Mouse (Mus musculus) brain, embryonic 14.5 days (tissue): ENCODE results near the gene Pphln1. TPM values are rescaled to one million over a fixed set of nuclear protein-coding genes. Genes with fewer than 3 reads are reported as not detected.
"Not testable (repeated sequence)": the region's sequence is repeated elsewhere in the genome, so short reads cannot be mapped to it uniquely, and the experiment has no call there.

ENCODE experiments used
- DNase-seq: peaks from one replicate; pipeline ENCODE4 v3.0.0-alpha.2; 2011; ENCODE audit warnings: low read depth
- CTCF ChIP-seq: fragments of 200-500 bp; IDR thresholded peaks from 2 replicates; pipeline ENCODE4 v1.5.1; 2012; ENCODE audit warnings: inconsistent platforms, mild to moderate bottlenecking, moderate library complexity, borderline replicate concordance; ENCODE audit not compliant: insufficient read depth, insufficient read length; ENCODE audit errors: extremely low read depth
- POLR2A ChIP-seq: fragments of 200-500 bp; IDR thresholded peaks from 2 replicates; pipeline ENCODE4 v1.6.1; 2012; ENCODE audit warnings: mild to moderate bottlenecking, inconsistent platforms, borderline replicate concordance; ENCODE audit not compliant: poor library complexity, insufficient read depth, insufficient read length, severe bottlenecking; ENCODE audit errors: extremely low read depth
- polyA plus RNA-seq: library from polyadenylated mRNA; depleted of rRNA; stranded (reverse); fragments of >200 nt; gene quantifications from 2 replicates; pipeline ENCODE4 v1.2.3, GENCODE M21; 2012; rRNA removed

Pphln1 gene
- polyA plus RNA-seq = 24.2 and 34.8 TPM in 2 replicates

DNA sequence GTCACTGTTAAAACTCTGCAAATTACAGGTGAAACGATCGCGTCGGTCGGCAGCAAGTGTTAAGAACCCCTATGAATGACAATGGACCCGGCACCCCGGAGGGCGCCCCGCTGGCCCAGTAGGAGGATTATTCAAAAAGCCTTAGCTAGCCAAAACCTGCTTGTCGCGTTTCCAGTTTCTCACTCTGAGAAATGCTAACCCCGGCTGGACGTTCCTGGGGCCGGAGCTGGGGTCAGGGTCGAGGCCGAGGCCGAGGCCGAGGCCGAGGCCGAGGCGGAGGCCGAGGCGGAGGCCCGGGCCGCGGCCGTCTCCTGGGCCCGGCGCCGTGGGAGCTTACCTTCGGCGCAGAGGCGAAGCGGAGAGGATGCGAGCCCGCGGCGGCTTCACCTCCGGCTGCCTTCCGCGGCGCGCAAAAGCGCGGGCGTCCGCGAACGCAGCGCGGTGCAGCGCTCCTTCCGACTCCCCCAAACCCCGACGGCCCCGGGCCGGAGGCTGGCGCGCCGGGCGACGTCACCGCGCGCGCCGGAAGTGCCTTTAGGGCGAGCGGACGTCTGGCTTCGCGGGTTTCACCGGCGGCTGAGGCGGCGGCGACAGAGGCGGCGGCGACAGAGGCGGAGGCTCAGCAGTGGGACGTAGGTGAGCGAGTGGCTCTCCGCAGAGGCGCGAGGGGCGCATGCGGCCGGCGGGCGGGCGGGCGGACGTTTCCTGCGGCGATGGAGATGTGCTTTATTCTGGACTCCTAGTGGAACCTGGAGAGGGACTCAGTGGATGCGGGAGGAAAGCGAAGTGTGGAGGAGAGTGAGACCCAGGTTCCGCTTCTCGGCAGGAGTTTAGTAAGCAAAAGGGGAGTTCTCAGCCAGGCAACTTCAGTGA, at the start of gene Pphln1, which contains the start of gene Zcrb1:
TSS of gene Pphln1 (plus strand) at position 525 of the 873 bp plus-strand sequence.
TSS of gene Zcrb1 (minus strand) at position 509 of the 873 bp plus-strand sequence.
- TF ChIP-seq POLR2A (peak; percentile 95), CTCF (no peak)
- peak; percentile 96 for DNase-seq

DNA sequence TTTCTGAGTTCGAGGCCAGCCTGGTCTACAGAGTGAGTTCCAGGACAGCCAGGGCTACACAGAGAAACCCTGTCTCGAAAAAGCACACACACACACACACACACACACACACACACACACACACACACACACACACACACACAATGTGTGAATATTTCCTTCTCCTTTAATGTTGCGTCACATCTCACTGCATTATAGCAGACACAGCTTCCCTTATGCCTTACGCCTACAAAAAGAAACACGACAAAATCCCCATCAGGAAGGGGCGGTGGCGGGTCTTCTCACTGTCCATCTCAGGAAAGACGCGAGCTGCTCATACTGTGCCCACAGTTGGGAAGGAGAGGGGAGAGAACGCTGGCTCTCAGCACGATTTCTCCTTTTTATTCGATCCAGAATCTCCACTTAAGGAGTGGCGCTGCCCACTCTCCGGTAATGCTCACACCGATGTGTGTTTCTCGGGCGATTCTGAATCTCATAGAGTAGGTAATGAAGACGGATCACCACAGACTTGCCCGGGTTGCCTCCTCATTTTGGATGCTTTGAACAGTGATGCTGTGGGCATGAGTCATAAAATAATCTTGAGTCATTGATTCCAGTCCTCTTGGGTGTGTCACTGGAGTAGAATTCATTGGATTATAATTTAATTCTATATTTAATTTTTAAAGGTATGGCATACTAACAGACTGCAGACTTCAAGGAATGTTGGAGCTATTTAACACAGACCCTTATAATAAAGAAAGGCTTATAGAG, 39.6 kb upstream of the Pphln1 start:
- TF ChIP-seq POLR2A = no peak
- TF ChIP-seq CTCF = no peak
- DNase-seq = no peak

DNA sequence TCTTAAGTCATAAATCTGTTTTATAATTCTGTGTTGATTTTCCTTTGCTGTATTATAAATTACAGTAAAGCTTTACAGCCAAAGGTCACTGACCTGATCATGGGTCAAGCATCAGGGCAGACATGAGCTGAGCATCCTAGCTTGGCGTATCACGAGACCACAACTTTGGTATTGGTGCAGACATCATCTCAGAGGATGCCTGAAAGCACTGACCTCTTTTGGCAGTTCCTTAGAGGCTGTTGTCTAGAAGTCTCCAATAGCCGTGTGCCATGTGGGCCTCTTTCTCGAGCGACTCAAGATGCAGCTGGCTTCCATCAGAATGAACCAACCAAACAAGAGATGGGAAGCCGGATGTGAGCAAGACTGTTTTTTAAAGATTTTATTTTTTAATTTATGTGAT, 32.6 kb upstream of the Pphln1 start:
- no peak for DNase-seq
- no peak for TF ChIP-seq POLR2A
- TF ChIP-seq CTCF = no peak

DNA sequence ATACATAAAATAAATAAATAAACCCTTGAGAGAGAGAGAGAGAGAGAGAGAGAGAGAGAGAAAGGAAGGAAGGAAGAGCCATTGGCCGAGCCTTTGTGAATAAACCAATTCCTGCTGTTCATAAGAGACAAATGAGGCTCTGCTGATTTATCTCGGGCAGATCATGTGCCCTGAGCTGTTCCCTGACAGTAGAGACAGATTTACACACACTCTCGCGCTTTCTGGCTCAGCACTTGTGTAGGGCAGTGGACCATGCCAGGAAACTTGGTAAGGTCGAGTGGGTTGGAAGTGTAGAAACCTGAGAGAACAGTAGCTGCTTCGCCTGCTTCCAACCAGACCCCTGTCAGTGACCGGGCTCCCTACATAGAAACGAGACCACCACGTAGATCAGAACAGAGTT, 29.6 kb upstream of the Pphln1 start:
- TF ChIP-seq POLR2A = no peak
- no peak for TF ChIP-seq CTCF
- DNase-seq = no peak

DNA sequence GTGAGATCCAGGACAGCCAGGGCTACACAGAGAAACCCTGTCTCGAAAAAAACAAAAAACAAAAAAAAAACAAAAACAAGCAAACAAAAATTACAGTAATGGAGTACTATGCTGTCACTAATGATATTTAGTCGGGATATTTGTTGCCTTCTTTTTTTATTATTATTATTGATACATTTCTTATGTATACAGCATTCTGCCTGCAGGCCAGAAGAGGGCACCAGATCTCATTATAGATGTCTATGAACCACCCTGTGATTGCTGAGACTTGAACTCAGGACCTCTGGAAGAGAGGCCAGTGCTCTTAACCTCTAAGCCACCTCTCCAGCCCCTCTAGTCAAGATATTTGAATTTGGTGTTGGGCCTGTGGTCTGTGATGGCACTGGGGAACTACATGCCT, 26.3 kb upstream of the Pphln1 start:
- TF ChIP-seq POLR2A = no peak
- no peak for TF ChIP-seq CTCF
- DNase-seq = no peak

DNA sequence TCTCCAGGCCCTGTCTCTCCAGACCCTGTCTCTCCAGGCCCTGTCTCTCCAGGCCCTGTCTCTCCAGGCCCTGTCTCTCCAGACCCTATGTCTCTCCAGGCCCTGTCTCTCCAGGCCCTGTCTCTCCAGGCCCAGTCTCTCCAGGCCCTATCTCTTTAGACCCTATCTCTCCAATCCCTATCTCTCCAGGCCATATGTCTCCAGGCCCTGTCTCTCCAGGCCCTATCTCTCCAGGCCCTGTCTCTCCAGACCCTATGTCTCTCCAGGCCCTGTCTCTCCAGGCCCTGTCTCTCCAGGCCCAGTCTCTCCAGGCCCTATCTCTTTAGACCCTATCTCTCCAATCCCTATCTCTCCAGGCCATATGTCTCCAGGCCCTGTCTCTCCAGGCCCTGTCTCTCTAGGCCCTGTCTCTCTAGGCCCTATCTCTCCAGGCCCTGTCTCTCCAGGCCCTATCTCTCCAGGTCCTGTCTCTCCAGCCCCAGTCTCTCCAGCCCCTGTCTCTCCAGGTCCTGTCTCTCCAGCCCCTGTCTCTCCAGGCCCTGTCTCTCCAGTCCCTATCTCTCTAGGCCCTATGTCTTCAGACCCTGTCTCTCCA, 25.5 kb upstream of the Pphln1 start:
- not testable (repeated sequence) for DNase-seq

DNA sequence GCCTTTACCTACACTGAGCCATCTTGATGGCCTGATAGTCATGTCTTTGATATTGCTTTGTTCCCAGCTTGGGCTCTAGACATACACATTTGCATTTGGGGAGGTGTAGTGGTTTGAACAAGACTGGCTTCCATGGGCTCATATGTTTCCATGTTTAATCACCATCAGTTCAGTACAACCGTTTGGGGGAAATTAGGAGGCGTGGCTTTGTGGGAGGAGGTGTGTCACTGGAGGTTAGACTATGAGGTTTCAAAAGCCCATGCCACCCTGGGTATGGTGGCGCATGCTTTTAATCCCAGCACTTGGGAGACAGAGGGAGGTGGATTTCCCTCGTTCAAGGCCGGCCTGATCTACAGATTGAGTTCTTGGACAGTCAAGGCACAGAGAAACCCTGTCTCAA, 22.5 kb upstream of the Pphln1 start:
- no peak for DNase-seq
- TF ChIP-seq CTCF = no peak
- TF ChIP-seq POLR2A = no peak

DNA sequence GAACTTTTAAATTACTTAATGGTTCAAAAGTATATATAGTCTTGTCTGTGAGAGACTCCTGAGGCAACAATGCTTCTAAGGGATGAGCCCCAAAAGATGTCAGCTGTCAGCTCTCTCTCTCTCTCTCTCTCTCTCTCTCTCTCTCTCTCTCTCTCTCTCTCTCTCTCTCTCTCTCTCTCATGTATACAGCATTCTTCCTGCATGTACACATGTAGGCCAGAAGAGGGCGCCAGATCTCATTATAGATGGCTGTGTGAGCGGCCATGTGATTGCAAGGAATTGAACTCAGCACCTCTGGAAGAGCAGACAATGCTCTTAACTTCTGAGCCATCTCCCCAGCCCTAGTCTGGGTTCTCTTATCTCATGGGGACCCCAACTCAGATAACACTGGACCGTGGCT, 19.0 kb upstream of the Pphln1 start:
- TF ChIP-seq CTCF (peak; percentile 27; the same call in 1 of the 2 replicates), POLR2A (no peak)

DNA sequence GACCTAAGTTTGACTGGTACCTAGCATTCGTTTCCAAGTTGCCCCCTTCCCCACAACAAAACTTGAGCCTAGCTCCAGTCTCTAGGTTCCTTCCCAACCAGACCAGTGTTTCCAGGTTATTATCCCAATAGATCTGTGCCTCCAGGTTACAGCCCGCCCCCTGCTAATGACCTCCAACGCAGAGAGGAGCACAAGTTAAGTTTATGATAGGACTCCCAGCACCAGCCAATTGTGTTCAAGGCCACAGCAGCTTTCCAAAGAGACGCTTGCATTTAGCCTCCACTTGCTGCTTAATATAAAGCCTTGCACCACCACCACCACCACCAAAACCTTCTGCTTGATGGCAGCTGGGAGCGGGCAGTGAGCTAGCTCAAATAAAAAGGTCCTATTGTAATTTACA, 16.8 kb upstream of the Pphln1 start:
- TF ChIP-seq POLR2A = no peak
- no peak for TF ChIP-seq CTCF
- DNase-seq = no peak

More for the DNA sequence above, 19.0 kb upstream of the Pphln1 start:
- DNase-seq = no peak

DNA sequence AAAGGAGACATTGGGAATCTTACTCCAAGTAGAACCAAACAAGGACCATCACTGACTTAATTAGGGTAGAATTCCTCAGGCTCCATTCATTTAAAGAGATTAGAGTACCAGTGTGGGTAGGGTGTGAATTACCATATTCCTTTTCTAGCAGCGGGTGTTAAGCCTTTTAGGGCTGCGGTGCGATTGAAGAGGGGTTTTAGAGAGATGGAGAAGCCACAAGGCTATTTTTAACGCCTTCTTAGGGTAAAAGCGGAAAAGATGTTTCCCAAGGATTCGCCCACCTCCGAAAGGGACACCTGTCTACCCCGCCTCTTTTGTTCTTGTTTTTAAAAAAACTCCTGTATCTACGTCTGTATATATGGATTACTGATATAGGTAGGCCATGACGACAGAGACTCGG, 881 bp upstream of the Pphln1 start:
- TF ChIP-seq POLR2A (no peak), CTCF (no peak)
- peak; percentile 40 for DNase-seq
